Mouse (Mus musculus) forebrain, embryonic 15.5 days (tissue): Measurements from ENCODE around the gene Nlrp4c. TPM values are rescaled to one million over a fixed set of nuclear protein-coding genes. Genes with fewer than 3 reads are reported as not detected.
"Not testable (repeated sequence)": the region's sequence is repeated elsewhere in the genome, so short reads cannot be mapped to it uniquely, and the experiment has no call there.

Experiments
- ATAC-seq: fragments of 200-750 bp; cut with Nextera tagmentation; replicated peaks from 2 replicates; pipeline ENCODE4 v1.8.0; 2017; ENCODE audit warnings: mild to moderate bottlenecking, moderate TSS enrichment, moderate library complexity
- H3K27ac ChIP-seq: fragments of 300-500 bp; sonication (generic); replicated peaks from 2 replicates; pipeline ENCODE4 v1.5.1; 2015; ENCODE audit warnings: mild to moderate bottlenecking, inconsistent platforms
- H3K27me3 ChIP-seq: fragments of 300-500 bp; sonication (generic); 2 replicates; pipeline ENCODE4 v1.6.1; 2015; ENCODE audit warnings: inconsistent platforms
- H3K36me3 ChIP-seq: fragments of 300-500 bp; sonication (generic); 2 replicates; pipeline ENCODE4 v1.6.1; 2015; ENCODE audit warnings: mild to moderate bottlenecking, inconsistent platforms
- H3K4me1 ChIP-seq: fragments of 300-500 bp; sonication (generic); 2 replicates; pipeline ENCODE4 v1.6.1; 2015; ENCODE audit warnings: inconsistent platforms
- H3K4me2 ChIP-seq: fragments of 300-500 bp; sonication (generic); replicated peaks from 2 replicates; pipeline ENCODE4 v1.6.1; 2015; ENCODE audit warnings: mild to moderate bottlenecking, inconsistent platforms
- H3K4me3 ChIP-seq: fragments of 300-500 bp; sonication (generic); 2 replicates; pipeline ENCODE4 v1.5.1; 2015; ENCODE audit warnings: mild to moderate bottlenecking, inconsistent platforms
- H3K9ac ChIP-seq: fragments of 300-500 bp; sonication (generic); replicated peaks from 2 replicates; pipeline ENCODE4 v1.6.1; 2015; ENCODE audit warnings: mild to moderate bottlenecking, inconsistent platforms
- H3K9me3 ChIP-seq: fragments of 300-500 bp; sonication (generic); 2 replicates; pipeline ENCODE4 v1.6.1; 2016; ENCODE audit warnings: inconsistent platforms
- WGBS: fragments of 180-500 bp; shearing (Covaris S2); methylation state at CpG from one replicate; pipeline ENCODE4 v1.1.7; 2015; ENCODE audit warnings: mixed read lengths; 5-methylcytosine and 5-hydroxymethylcytosine counted together
- polyA plus RNA-seq: library from polyadenylated mRNA; unstranded; fragments of >200 nt; fragmentation: Nextera tagmentation; extraction: Ambion mirVana; gene quantifications from 2 replicates; pipeline ENCODE4 v1.2.1, GENCODE M21; 2015

The Nlrp4c gene
- polyA plus RNA-seq: not detected in 2 replicates

- H3K4me1 ChIP-seq: no peaks in the 10 kb centered on the region
- H3K9ac ChIP-seq: no peak within 1 kb of the TSS
- no peak within 1 kb of the TSS for H3K27ac ChIP-seq
- H3K36me3 ChIP-seq: no peaks in the 10 kb centered on the region
- H3K4me2 ChIP-seq: no peak within 1 kb of the TSS
- no peaks in the 10 kb centered on the region for H3K27me3 ChIP-seq
- no peak within 1 kb of the TSS for H3K4me3 ChIP-seq
- 87% methylated on average over 11 of the region's 11 CpGs for WGBS
- H3K9me3 ChIP-seq: peaks cover 10% of the 10 kb centered on the region
- ATAC-seq: no peak
Observed at GRCm38 (mm10) chr7:6044861-6045260, at the start of gene Nlrp4c. TSS of gene Nlrp4c (plus strand) at chr7:6045161.

GRCm38 (mm10) chr7:6010910-6011309, 34.1 kb upstream of the Nlrp4c start, which contains the start of gene Vmn1r65:
TSS of gene Vmn1r65 (minus strand) at chr7:6011010.
- Histone ChIP-seq H3K9me3 (peaks cover 24% of the 10 kb centered on the region; the same call in 1 of the 2 replicates), H3K4me1 (no peaks in the 10 kb centered on the region), H3K27me3 (no peaks in the 10 kb centered on the region), H3K4me3 (no peak within 1 kb of the TSS), H3K9ac (no peak within 1 kb of the TSS), H3K27ac (no peak within 1 kb of the TSS), H3K36me3 (no peaks in the 10 kb centered on the region), H3K4me2 (no peak within 1 kb of the TSS)
- no peak for ATAC-seq
- WGBS: 86% methylated on average over 1 of the region's 1 CpGs

GRCm38 (mm10) chr7:6119501-6119900, 74.5 kb downstream of the Nlrp4c start:
- WGBS: 74% methylated on average over 3 of the region's 3 CpGs
- ATAC-seq: no peak

GRCm38 (mm10) chr7:6120104-6120503, 75.1 kb downstream of the Nlrp4c start:
- not testable (repeated sequence) for H3K9ac ChIP-seq, H3K27me3 ChIP-seq, H3K9me3 ChIP-seq, H3K27ac ChIP-seq, H3K4me2 ChIP-seq, H3K36me3 ChIP-seq, ATAC-seq, H3K4me3 ChIP-seq, H3K4me1 ChIP-seq
- WGBS: 79% methylated on average over 2 of the region's 2 CpGs

More at GRCm38 (mm10) chr7:6119501-6119900, 74.5 kb downstream of the Nlrp4c start:
- Histone ChIP-seq H3K4me3 (no peak overlapping the region), H3K9me3 (no peaks in the 10 kb centered on the region), H3K9ac (no peak overlapping the region), H3K4me2 (no peak overlapping the region), H3K4me1 (no peaks in the 10 kb centered on the region), H3K27ac (no peak overlapping the region), H3K27me3 (no peaks in the 10 kb centered on the region), H3K36me3 (no peaks in the 10 kb centered on the region)

GRCm38 (mm10) chr7:6121128-6121527, 76.2 kb downstream of the Nlrp4c start:
- not testable (repeated sequence) for ATAC-seq, H3K27ac ChIP-seq, H3K36me3 ChIP-seq, H3K9ac ChIP-seq, H3K4me3 ChIP-seq, H3K4me1 ChIP-seq, H3K9me3 ChIP-seq, H3K27me3 ChIP-seq, H3K4me2 ChIP-seq
- WGBS: 76% methylated on average over 1 of the region's 1 CpGs

- 34% methylated on average over 7 of the region's 7 CpGs for WGBS
- Histone ChIP-seq H3K27me3 (no peaks in the 10 kb centered on the region), H3K9me3 (no peaks in the 10 kb centered on the region), H3K4me3 (no peak overlapping the region), H3K27ac (0 out of 2 replicates have a peak overlapping the region, but pooled peaks have one; percentile 9), H3K36me3 (peaks cover 9% of the 10 kb centered on the region), H3K9ac (no peak overlapping the region), H3K4me2 (no peak overlapping the region), H3K4me1 (no peaks in the 10 kb centered on the region)
- peak; percentile 76 for ATAC-seq
Observed at GRCm38 (mm10) chr7:6126690-6127448, 81.9 kb downstream of the Nlrp4c start.

- H3K36me3 ChIP-seq: peaks cover 31% of the 10 kb centered on the region
- H3K27me3 ChIP-seq: no peaks in the 10 kb centered on the region
- H3K4me1 ChIP-seq: no peaks in the 10 kb centered on the region
- no peak overlapping the region for H3K9ac ChIP-seq
- ATAC-seq: no peak
- H3K27ac ChIP-seq: no peak overlapping the region
- H3K4me2 ChIP-seq: no peak overlapping the region
- H3K9me3 ChIP-seq: 0 out of 2 replicates have a peak, but pooled peaks cover 8% of the 10 kb centered on the region
- 57% methylated on average over 4 of the region's 4 CpGs for WGBS
- H3K4me3 ChIP-seq: no peak overlapping the region
Observed at GRCm38 (mm10) chr7:6130346-6130745, 85.4 kb downstream of the Nlrp4c start.

- Histone ChIP-seq H3K4me2 (no peak overlapping the region), H3K4me3 (no peak overlapping the region), H3K4me1 (no peaks in the 10 kb centered on the region), H3K9ac (no peak overlapping the region), H3K27me3 (no peaks in the 10 kb centered on the region), H3K9me3 (0 out of 2 replicates have a peak, but pooled peaks cover 8% of the 10 kb centered on the region), H3K36me3 (peaks cover 31% of the 10 kb centered on the region), H3K27ac (no peak overlapping the region)
- ATAC-seq: no peak
- 81% methylated on average over 30 of the region's 30 CpGs for WGBS
Observed at GRCm38 (mm10) chr7:6132646-6133045, 87.7 kb downstream of the Nlrp4c start.

- ATAC-seq: no peak
- H3K4me1 ChIP-seq: no peaks in the 10 kb centered on the region
- H3K27ac ChIP-seq: no peak overlapping the region
- H3K9ac ChIP-seq: no peak overlapping the region
- H3K4me3 ChIP-seq: no peak overlapping the region
- no peaks in the 10 kb centered on the region for H3K27me3 ChIP-seq
- H3K9me3 ChIP-seq: 0 out of 2 replicates have a peak, but pooled peaks cover 8% of the 10 kb centered on the region
- H3K36me3 ChIP-seq: peaks cover 33% of the 10 kb centered on the region
- H3K4me2 ChIP-seq: no peak overlapping the region
Observed at GRCm38 (mm10) chr7:6136497-6136896, 91.5 kb downstream of the Nlrp4c start.

- no peak for ATAC-seq
- no peaks in the 10 kb centered on the region for H3K9me3 ChIP-seq
- H3K36me3 ChIP-seq: 0 out of 2 replicates have a peak, but pooled peaks cover 13% of the 10 kb centered on the region
- 84% methylated on average over 3 of the region's 3 CpGs for WGBS
- peaks cover 7% of the 10 kb centered on the region for H3K4me1 ChIP-seq
- H3K4me2 ChIP-seq: no peak overlapping the region
- H3K9ac ChIP-seq: no peak overlapping the region
- no peak overlapping the region for H3K4me3 ChIP-seq
- H3K27me3 ChIP-seq: no peaks in the 10 kb centered on the region
- no peak overlapping the region for H3K27ac ChIP-seq
Observed at GRCm38 (mm10) chr7:6139295-6139694, 94.3 kb downstream of the Nlrp4c start.

GRCm38 (mm10) chr7:6143991-6144531, 99.1 kb downstream of the Nlrp4c start:
- Histone ChIP-seq H3K27ac (0 out of 2 replicates have a peak overlapping the region, but pooled peaks have one; percentile 15), H3K4me3 (no peak overlapping the region), H3K4me2 (no peak overlapping the region), H3K27me3 (no peaks in the 10 kb centered on the region), H3K9ac (no peak overlapping the region), H3K4me1 (peaks cover 29% of the 10 kb centered on the region), H3K36me3 (0 out of 2 replicates have a peak, but pooled peaks cover 13% of the 10 kb centered on the region), H3K9me3 (no peaks in the 10 kb centered on the region)
- 50% methylated on average over 2 of the region's 2 CpGs for WGBS
- ATAC-seq: peak; percentile 53; the same call in 1 of the 2 replicates

GRCm38 (mm10) chr7:6145423-6146188, 100.6 kb downstream of the Nlrp4c start:
- Histone ChIP-seq H3K9me3 (no peaks in the 10 kb centered on the region), H3K36me3 (0 out of 2 replicates have a peak, but pooled peaks cover 8% of the 10 kb centered on the region), H3K4me1 (peaks cover 33% of the 10 kb centered on the region), H3K27ac (no peak overlapping the region), H3K9ac (no peak overlapping the region), H3K27me3 (no peaks in the 10 kb centered on the region), H3K4me2 (no peak overlapping the region), H3K4me3 (no peak overlapping the region)
- no peak for ATAC-seq
- 88% methylated on average over 8 of the region's 8 CpGs for WGBS
